Mouse (Mus musculus): Measurements from ENCODE around the gene Gzmd.
A peak's percentile ranks its signal among the peaks of the same experiment; 100 is the strongest.
"Not testable (repeated sequence)": the region's sequence is repeated elsewhere in the genome, so short reads cannot be mapped to it uniquely, and the experiment has no call there.

Gene Gzmd

GRCm38 (mm10) chr14:56132508-56132907 lies at the start of gene Gzmd:
TSS of gene Gzmd (minus strand) at chr14:56132608.
- DNase-seq (ENCODE audit: low read depth, low spot score) = not testable (repeated sequence)

GRCm38 (mm10) chr14:56177651-56178050 lies 45.2 kb upstream of the Gzmd start:
- DNase-seq (ENCODE audit: low read depth, low spot score) = peak; percentile 36

GRCm38 (mm10) chr14:56174499-56174898 lies 42.1 kb upstream of the Gzmd start, which contains the start of gene Gzmn:
TSS of gene Gzmn (minus strand) at chr14:56174599.
- no peak for DNase-seq (ENCODE audit: low read depth, low spot score)

GRCm38 (mm10) chr14:56173396-56173795 lies 41.0 kb upstream of the Gzmd start:
- peak; percentile 93 for DNase-seq (ENCODE audit: low read depth, low spot score)

GRCm38 (mm10) chr14:56172744-56173143 lies 40.3 kb upstream of the Gzmd start:
- DNase-seq (ENCODE audit: low read depth, low spot score) = no peak

GRCm38 (mm10) chr14:56168009-56168408 lies 35.6 kb upstream of the Gzmd start:
- peak; percentile 79 for DNase-seq (ENCODE audit: low read depth, low spot score)

GRCm38 (mm10) chr14:56162109-56162508 lies 29.7 kb upstream of the Gzmd start:
- peak; percentile 96 for DNase-seq (ENCODE audit: low read depth, low spot score)

- DNase-seq (ENCODE audit: low read depth, low spot score) = not testable (repeated sequence)
Measured at GRCm38 (mm10) chr14:56159479-56159878, 27.1 kb upstream of the Gzmd start, which contains the start of gene Gzmg. TSS of gene Gzmg (minus strand) at chr14:56159579.

GRCm38 (mm10) chr14:56155340-56155739 lies 22.9 kb upstream of the Gzmd start:
- no peak for DNase-seq (ENCODE audit: low read depth, low spot score)

- DNase-seq (ENCODE audit: low read depth, low spot score) = peak; percentile 54
Measured at GRCm38 (mm10) chr14:56133675-56134074, 1.3 kb upstream of the Gzmd start.

- DNase-seq (ENCODE audit: low read depth, low spot score) = no peak
Measured at GRCm38 (mm10) chr14:56128341-56128740, 4.1 kb downstream of the Gzmd start.

GRCm38 (mm10) chr14:56123516-56123915 lies 8.9 kb downstream of the Gzmd start:
- no peak for DNase-seq (ENCODE audit: low read depth, low spot score)

GRCm38 (mm10) chr14:56120525-56120924 lies 11.9 kb downstream of the Gzmd start, which contains the start of gene Gzme:
TSS of gene Gzme (minus strand) at chr14:56120625.
- DNase-seq (ENCODE audit: low read depth, low spot score) = no peak

- not testable (repeated sequence) for DNase-seq (ENCODE audit: low read depth, low spot score)
Measured at GRCm38 (mm10) chr14:56115531-56116310, 16.7 kb downstream of the Gzmd start.

GRCm38 (mm10) chr14:56105447-56106180 lies 26.8 kb downstream of the Gzmd start:
- no peak for DNase-seq (ENCODE audit: low read depth, low spot score)

GRCm38 (mm10) chr14:56105016-56105415 lies 27.4 kb downstream of the Gzmd start:
- DNase-seq (ENCODE audit: low read depth, low spot score) = no peak

GRCm38 (mm10) chr14:56103452-56103851 lies 29.0 kb downstream of the Gzmd start:
- DNase-seq (ENCODE audit: low read depth, low spot score) = no peak

- DNase-seq (ENCODE audit: low read depth, low spot score) = no peak
Measured at GRCm38 (mm10) chr14:56102386-56102785, 30.0 kb downstream of the Gzmd start, which contains the start of gene Ctsg. TSS of gene Ctsg (minus strand) at chr14:56102574.

GRCm38 (mm10) chr14:56098940-56099339 lies 33.5 kb downstream of the Gzmd start:
- peak; percentile 12 for DNase-seq (ENCODE audit: low read depth, low spot score)

GRCm38 (mm10) chr14:56097597-56097996 lies 34.8 kb downstream of the Gzmd start:
- no peak for DNase-seq (ENCODE audit: low read depth, low spot score)

- DNase-seq (ENCODE audit: low read depth, low spot score) = no peak
Measured at GRCm38 (mm10) chr14:56093353-56093752, 39.1 kb downstream of the Gzmd start.

GRCm38 (mm10) chr14:56086711-56087110 lies 45.7 kb downstream of the Gzmd start:
- DNase-seq (ENCODE audit: low read depth, low spot score) = no peak

Data from brain, adult 2 months (tissue).